Mouse (Mus musculus) kidney, embryonic 14.5 days (tissue): ENCODE results near the gene Cyp4a30b. TPM values are rescaled to one million over a fixed set of nuclear protein-coding genes. Genes with fewer than 3 reads are reported as not detected.
"Not testable (repeated sequence)": the region's sequence is repeated elsewhere in the genome, so short reads cannot be mapped to it uniquely, and the experiment has no call there.

ENCODE experiments used
- ATAC-seq: fragments of 200-750 bp; cut with Nextera tagmentation; 2 replicates; pipeline ENCODE4 v1.8.0; 2017; ENCODE audit warnings: moderate number of reproducible peaks, mild to moderate bottlenecking, moderate TSS enrichment, moderate library complexity; ENCODE audit not compliant: low FRiP score, low TSS enrichment
- H3K27ac ChIP-seq: fragments of 300-500 bp; sonication (generic); 2 replicates; pipeline ENCODE4 v1.5.1; 2014; ENCODE audit warnings: low read depth, mild to moderate bottlenecking, low read length, moderate library complexity, mixed read lengths
- H3K27me3 ChIP-seq: fragments of 300-500 bp; sonication (generic); 2 replicates; pipeline ENCODE4 v1.6.1; 2014; ENCODE audit warnings: mild to moderate bottlenecking, low read length; ENCODE audit not compliant: control insufficient read depth, insufficient read depth
- H3K36me3 ChIP-seq: fragments of 300-500 bp; sonication (generic); 2 replicates; pipeline ENCODE4 v1.6.1; 2014; ENCODE audit warnings: low read length, mixed read lengths; ENCODE audit not compliant: control insufficient read depth, insufficient read depth
- H3K4me1 ChIP-seq: fragments of 300-500 bp; sonication (generic); 2 replicates; pipeline ENCODE4 v1.6.1; 2014; ENCODE audit warnings: low read length, mixed read lengths; ENCODE audit not compliant: control insufficient read depth, insufficient read depth
- H3K4me2 ChIP-seq: fragments of 300-500 bp; sonication (generic); replicated peaks from 2 replicates; pipeline ENCODE4 v1.6.1; 2014; ENCODE audit warnings: low read depth, mild to moderate bottlenecking, low read length
- H3K4me3 ChIP-seq: fragments of 300-500 bp; sonication (generic); 2 replicates; pipeline ENCODE4 v1.5.1; 2014; ENCODE audit warnings: mild to moderate bottlenecking, low read length
- H3K9ac ChIP-seq: fragments of 300-500 bp; sonication (generic); 2 replicates; pipeline ENCODE4 v1.6.1; 2014; ENCODE audit warnings: low read depth, mild to moderate bottlenecking, low read length, moderate library complexity
- H3K9me3 ChIP-seq: fragments of 300-500 bp; sonication (generic); 2 replicates; pipeline ENCODE4 v1.6.1; 2016; ENCODE audit warnings: low read length; ENCODE audit not compliant: control insufficient read depth
- WGBS: fragments of 180-500 bp; shearing (Covaris S2); extraction: QIAGEN DNeasy Blood & Tissue Kit; methylation state at CpG from one replicate; pipeline ENCODE4 v1.1.7; 2014; 5-methylcytosine and 5-hydroxymethylcytosine counted together
- polyA plus RNA-seq: library from polyadenylated mRNA; unstranded; fragments of >200 nt; fragmentation: Nextera tagmentation; extraction: Ambion mirVana; gene quantifications from 2 replicates; pipeline ENCODE4 v1.2.1, GENCODE M21; 2014

Cyp4a30b gene
- polyA plus RNA-seq, 1 experiment from 2014 or later = 0.37 TPM

DNA sequence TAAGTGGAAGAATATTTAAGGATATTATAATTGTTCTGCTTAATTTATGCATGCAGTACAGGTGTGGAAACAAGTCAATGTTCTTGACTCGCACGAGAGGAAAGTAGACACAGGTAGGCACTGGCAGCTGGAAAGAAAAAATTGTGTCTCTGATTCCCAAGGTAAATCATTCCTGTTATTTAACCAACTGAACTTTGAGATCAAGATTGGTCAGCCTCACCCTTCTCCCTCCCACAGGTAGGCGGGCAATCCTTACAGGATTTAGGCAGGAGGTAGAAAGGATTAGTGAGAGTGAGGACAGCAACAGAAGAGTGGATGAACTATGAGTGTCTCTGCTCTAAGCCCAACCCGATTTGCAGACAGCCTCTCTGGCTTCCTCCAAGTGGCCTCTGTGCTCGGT lies 65.6 kb downstream of the Cyp4a30b start, which contains the start of gene Cyp4a10:
Gene Cyp4a10, plus strand, starts transcription at position 265 of the 400 bp plus-strand sequence.
- not testable (repeated sequence) for H3K27ac ChIP-seq, H3K27me3 ChIP-seq, H3K9me3 ChIP-seq, ATAC-seq, H3K9ac ChIP-seq, H3K36me3 ChIP-seq, H3K4me3 ChIP-seq, H3K4me2 ChIP-seq, H3K4me1 ChIP-seq
- WGBS = 73% methylated on average over 5 of the region's 5 CpGs

DNA sequence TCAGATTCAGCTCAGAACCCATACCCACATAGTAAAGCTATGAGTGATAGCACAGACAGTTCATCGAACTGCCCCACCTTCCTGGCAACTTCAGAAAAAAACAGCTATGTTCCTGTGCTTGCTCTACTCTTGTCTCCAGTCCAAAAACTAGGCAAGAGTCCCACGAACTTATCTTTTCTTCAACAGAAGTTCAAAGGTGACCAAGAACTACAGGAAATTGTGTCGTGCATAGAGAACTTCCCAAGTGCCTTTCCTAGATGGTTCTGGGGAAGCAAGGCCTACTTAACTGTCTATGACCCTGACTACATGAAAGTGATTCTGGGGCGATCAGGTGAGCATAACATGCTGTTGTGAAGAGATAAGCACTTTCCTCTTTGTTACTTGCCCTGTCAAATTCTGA lies 67.0 kb downstream of the Cyp4a30b start:
- Histone ChIP-seq H3K4me2 (no peak overlapping the region), H3K36me3 (no peaks in the 10 kb centered on the region), H3K27me3 (no peaks in the 10 kb centered on the region), H3K9me3 (no peaks in the 10 kb centered on the region), H3K4me1 (no peaks in the 10 kb centered on the region), H3K27ac (no peak overlapping the region), H3K9ac (no peak overlapping the region), H3K4me3 (no peak overlapping the region)
- ATAC-seq = no peak
- WGBS = 72% methylated on average over 4 of the region's 4 CpGs

Other genes starting within 250 kb of the Cyp4a30b start
- not detected in 2 replicates for gene Cyp4a29, start 210.5 kb upstream of the Cyp4a30b start, polyA plus RNA-seq
- not detected in 2 replicates for gene Cyp4a12a, start 153.6 kb upstream of the Cyp4a30b start, polyA plus RNA-seq
- 0.19 TPM in 1 of 2 replicates, not detected in the other for gene Cyp4a12b, start 41.0 kb upstream of the Cyp4a30b start, polyA plus RNA-seq
- gene Cyp4a14, start 43.5 kb downstream of the Cyp4a30b start, polyA plus RNA-seq = not detected in 2 replicates
- gene Cyp4a10, start 65.7 kb downstream of the Cyp4a30b start, polyA plus RNA-seq = 0.26 and 0.97 TPM in 2 replicates
- 5.4 and 19.8 TPM in 2 replicates for gene Cyp4a31, start 111.0 kb downstream of the Cyp4a30b start, polyA plus RNA-seq
- gene Cyp4a32, start 148.4 kb downstream of the Cyp4a30b start, polyA plus RNA-seq = not detected in 2 replicates
- 1.9 and 3.1 TPM in 2 replicates for gene Cyp4b1, start 195.1 kb downstream of the Cyp4a30b start, polyA plus RNA-seq